Mouse (Mus musculus): ENCODE results near the gene Samd4.

DNA sequence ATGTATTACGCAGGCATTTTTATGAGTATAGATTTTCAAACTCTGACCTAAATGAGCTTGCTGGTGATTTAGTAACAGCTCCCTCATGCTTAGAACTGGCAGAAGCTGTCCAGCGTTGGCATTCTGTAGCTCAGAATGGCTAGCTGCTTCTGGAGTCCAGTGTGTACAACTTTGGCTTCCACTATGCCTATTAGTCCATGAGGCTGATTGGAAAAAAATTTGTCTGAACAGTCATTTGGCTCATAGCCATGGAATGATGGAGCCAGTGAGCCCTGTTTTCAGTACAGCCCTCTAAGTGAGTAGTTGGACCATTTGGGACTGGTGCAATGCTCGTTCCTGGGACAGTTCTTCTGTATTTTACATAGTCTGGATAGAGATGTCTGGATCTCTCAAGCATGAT, 34.9 kb downstream of the Samd4 start:
- no peak for TF ChIP-seq CTCF (conservative IDR thresholded peaks at IDR 0.05; ENCODE audit: low read length)
- TF ChIP-seq NANOG (IDR thresholded peaks at IDR 0.05; ENCODE audit: borderline replicate concordance, low read length), result no peak
